Mouse (Mus musculus) liver, adult 2 months (tissue): ENCODE results near the gene Cacna1h.

Experiments
- CTCF ChIP-seq: fragments of 200-500 bp; IDR thresholded peaks from 2 replicates; pipeline ENCODE4 v1.5.1; 2011; ENCODE audit warnings: low read depth, low read length, control low read depth
- POLR2A ChIP-seq: fragments of 200-500 bp; IDR thresholded peaks from 2 replicates; pipeline ENCODE4 v1.6.1; 2011; ENCODE audit warnings: low read length, control low read depth; ENCODE audit not compliant: insufficient read depth; ENCODE audit errors: extremely low read depth

- TF ChIP-seq CTCF (no peak), POLR2A (no peak)
Observed at GRCm38 (mm10) chr17:25447865-25448264, 14.3 kb upstream of the Cacna1h start.
